Mouse (Mus musculus) retina, adult 2 months (tissue): ENCODE data around the gene Map6d1.
A peak's percentile ranks its signal among the peaks of the same experiment; 100 is the strongest.

ENCODE experiments used
- DNase-seq: peaks from one replicate; pipeline ENCODE4 v3.0.0-alpha.2; 2012; ENCODE audit warnings: low read depth, low spot score

Map6d1 gene

DNA sequence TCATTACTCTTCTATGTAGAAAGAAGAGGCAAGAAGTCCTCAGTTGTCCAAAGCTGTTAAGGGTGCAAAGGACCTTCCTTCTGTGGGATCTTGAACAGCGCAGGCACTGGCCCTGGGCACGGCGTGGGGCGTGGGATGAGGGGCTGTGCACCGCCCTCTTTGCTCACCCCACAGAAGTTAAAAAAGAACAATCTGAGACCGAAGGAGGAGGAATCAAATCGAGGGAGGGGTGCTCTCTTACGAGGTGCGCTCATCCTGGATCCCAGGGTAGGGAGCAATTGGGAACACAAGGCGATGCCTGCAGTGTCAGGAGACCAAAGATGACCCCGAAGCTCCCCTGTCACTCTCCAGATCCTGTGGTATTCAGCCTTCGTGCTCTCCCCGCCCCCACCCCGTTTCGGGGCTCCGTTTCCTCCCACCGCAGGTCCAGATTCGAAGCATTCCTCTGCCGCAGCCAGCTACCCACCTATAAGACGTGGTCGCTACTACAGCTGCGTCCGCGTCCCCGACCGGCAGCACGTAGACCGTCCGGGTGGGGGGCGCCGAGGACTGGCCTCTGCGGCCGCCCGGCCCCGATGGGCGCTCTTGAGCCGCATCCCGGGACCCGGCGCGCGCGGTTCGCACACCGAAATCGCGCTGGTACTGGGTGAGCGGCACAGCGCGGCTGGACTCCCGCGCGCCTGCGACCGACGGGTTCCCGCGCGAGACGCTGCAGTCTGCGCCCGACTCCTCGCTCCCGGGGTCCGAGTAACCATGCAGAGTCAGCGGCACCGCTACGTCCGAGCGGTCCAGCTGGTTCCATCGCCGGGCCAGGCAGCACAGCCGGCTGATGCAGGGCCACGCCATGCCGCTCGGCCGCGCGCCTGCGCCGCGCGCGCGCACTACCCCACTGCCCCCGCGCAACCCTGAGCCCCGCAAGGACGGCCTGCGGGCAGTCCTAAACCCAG is at the start of gene Map6d1:
Map6d1 (minus strand) TSS at position 891 of the 947 bp plus-strand sequence.
- peak; percentile 25 for DNase-seq

DNA sequence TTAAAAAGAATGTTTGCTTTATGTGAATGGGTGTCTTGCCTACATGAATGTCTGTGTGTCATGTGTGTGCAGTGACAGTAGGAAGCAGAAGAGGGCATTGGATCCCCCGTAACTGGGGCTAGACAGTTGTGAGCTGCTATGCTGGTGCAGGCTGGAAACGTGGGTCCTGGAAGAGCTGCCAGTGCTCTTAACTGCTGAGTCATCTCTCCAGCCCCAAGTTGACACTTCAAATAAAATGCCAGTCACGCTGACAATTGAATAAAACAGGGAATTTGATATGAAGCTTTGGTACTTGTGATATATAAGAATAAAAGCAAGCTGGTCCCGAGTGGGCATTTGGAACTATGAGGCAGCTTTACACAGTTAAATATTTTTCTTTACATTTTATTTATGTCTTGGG is 39.1 kb upstream of the Map6d1 start:
- DNase-seq: no peak

DNA sequence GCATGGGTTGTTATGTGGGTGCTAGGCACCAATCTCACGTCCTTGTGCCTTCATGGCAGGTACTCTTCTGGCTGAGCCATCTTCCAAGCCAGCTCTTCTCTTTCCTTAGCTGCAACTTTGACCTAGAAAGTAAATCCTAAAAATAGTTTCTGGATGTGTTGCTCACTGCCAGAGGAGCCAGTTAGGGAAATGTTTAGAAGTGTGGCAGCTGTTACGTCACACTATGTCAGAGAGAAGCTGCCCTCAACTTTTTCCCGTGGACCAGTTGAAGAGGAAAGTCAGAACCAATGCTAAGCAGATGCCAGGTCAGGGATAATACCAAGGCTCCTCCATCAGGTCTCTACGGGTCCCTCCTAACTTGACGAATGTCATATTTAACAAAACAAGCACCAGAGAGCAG is 38.2 kb upstream of the Map6d1 start:
- DNase-seq: no peak

DNA sequence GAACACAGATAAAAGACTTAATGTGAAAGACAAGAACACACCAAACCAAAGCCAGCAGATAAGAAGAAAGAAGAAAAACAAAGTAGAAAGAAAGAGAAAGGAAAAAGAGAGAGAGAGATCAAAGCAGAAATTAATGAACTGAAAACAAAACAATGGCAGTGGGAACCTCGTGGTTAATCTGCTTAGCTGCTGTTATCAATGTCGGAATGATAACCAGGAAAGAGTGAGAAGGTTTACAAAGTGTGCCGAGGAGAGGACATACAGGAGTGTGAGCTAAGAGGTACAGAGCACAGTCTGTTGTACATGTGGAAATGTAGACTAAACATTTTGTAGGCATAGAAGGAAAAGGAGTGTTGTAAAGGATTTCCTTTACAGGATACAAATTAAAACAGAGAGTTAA is 31.8 kb upstream of the Map6d1 start:
- no peak for DNase-seq

DNA sequence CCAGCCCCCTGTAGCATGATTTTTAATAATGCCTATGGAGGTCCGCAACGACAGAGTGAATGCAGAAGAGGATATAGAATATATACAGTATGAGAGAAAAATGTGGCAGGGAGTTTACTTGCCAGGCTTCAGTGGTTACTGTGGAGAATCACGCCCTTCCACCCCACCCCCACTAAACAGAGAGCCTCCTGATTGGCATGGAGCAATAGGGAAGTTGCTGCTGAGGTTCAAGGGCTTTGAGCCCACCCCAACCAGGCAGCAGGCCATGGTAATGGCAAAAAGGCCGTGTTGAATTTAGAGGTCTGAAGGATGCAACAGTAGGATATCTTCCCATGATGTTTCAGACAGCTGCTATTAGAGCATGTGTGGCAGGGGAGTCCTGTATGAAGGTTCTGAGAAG is 30.2 kb upstream of the Map6d1 start:
- no peak for DNase-seq

DNA sequence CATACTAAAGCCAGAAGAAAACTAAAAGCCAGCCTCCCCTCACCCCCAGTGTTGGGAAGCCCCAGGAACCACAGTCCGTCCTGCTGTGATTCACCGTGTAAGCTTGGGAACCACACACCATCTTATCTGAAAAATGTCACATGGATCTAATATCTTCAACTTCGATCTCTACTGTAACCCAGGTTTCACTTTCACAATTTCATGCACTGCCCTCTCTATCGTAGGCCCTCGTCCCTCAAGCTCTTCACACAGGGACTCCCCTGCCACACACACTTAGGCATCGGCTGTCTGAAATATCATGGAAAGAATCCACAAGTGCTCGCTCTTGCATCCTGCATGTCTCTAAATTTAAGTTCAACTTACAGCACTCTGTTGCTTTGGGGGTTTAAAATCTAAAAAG is 23.9 kb upstream of the Map6d1 start:
- DNase-seq: no peak

DNA sequence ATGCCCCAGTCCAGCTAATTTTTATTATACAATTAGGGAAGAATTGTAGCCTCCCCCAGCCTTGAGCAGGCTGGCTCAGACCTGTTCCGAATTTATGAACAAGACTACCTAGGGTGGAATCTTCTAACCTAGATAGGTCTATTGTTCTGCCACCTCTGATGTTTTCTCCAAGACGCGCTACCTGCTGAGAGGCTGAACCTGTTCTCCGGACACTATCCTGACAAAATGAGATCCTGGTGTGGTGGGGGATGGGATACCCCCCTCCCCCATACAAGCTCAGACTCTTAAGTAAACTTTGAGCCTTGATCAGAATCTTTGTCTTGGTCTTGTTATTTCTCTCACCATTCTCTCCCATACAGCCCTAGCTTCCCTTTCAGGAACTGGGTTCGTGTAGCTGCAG is 16.8 kb upstream of the Map6d1 start:
- DNase-seq: no peak

DNA sequence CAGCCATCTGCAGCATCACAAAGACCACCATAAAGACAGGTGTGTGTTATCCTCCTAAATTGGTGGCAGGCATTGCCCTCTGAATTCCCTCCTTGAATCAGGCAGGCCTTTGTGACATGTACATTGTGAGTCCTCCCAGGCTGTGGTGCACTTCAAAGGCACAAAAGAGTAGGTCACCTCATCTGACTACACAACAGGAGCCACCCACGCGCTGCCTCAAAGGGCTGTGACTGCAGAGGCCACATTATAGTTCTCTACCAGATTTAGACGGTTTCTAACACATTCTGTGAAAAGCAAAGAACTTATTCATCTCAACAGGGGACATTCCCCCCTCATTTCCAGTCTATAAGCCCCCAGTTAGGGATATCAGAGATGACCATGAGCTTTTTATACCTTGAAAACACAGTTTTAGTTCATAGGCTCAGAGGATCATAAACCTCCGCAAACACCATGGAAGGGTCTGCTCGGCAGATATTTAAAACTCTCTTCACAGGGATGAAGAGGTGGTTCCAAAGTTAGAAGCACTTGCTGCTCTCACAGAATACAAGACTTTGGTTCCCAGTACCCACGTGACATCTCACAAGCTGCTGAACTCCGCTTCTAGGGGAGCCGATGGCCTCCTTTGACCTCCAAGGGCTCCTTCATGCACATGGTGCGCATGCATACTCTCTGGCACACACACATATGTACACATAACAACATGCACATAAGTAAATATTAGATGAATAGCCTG is 7.5 kb upstream of the Map6d1 start:
- no peak for DNase-seq

DNA sequence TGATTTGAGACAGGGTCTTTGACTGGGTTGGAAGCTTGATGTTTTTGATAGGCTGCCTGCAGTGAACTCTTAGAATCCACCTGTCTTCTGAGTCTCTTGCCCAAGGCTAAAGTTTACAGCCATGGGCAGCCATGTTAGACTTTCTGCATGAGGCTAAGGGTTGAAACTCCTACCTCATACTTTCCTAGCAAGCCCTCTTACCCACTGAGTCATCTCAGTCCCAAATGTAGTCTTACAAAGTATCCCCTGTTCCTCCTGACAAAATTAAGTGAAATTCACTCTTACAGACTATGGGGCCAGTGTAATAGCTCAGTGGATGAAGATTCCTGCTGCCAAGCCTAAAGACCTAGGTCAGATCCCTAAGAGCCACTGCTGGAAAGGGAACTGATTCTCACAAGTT is 5.9 kb upstream of the Map6d1 start:
- DNase-seq: no peak

DNA sequence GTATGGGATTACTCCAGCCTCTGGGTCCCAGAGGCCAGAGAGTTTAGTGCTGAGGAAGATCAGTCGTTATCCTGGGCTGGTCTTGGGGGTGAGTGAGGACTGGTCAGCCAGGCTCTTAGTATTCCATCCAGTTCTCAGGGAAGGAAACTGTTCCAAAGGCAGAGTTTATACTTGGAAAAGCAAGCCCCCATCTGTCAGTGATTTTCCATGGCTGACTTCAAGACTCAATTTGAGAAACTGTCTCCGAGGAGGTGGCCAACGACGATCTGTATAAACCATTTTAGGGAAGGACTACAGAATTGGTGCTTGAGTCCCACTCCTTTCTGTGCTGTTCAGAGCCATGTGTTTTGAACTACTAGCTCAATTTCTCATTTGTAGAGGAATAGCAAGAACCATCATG is 2.5 kb downstream of the Map6d1 start:
- DNase-seq: no peak

DNA sequence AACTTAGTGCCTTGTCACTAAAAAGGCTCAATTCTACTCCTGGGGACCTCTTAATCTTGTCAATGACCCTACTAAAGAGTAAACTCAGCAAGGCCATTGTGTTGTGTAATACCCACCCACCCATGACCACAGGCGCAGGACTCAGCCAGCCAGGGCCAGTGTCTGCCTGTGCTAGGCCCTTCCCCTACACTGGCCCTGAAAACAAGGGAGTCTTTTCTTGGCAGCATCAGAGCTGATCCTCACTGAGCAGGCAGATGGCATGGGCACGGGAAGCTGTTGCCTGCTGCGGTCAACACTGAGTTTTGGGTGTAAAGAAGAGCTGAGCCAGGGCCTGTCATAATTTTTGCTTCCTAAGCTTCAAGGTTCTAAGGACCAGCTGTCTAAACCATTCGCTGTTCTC is 3.7 kb downstream of the Map6d1 start:
- DNase-seq: no peak

DNA sequence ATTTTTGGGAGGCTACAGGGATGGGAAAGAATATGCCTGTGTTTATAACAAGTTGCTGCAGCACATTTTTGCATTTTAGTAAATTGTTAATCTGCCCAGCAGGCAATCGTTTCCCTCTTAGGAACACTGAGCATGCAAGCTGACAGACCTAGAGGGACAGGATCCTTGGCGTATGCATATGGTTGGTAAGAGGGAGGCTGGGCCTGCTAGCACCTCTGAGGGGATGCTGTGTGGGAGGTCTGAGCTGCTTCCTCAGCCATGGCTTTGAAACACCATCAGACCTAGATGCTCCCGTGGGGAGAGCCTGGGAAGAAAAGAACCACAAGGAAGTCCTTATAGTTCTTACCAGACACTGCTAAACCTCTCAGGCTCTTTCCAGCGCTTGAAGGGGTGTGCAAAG is 6.8 kb downstream of the Map6d1 start:
- DNase-seq: no peak

DNA sequence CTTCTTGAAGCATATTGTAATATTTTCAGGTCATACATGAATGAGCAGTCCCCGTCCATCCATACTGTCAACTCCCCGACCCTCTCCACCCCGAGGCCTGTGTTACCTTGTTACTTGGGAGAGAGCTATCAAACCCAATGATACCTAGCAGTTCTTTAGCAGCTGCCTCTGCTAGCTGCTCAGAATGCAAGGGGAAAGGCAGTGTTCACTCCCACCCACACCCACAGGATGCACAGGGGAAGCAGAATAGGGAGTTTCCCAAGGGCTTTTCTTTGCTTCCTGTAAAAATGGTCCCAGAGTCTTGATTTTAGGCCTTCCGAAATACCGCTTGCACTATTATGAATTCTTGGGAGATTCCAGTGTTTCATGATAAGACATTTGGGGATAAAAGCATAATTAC is 13.0 kb downstream of the Map6d1 start:
- no peak for DNase-seq

DNA sequence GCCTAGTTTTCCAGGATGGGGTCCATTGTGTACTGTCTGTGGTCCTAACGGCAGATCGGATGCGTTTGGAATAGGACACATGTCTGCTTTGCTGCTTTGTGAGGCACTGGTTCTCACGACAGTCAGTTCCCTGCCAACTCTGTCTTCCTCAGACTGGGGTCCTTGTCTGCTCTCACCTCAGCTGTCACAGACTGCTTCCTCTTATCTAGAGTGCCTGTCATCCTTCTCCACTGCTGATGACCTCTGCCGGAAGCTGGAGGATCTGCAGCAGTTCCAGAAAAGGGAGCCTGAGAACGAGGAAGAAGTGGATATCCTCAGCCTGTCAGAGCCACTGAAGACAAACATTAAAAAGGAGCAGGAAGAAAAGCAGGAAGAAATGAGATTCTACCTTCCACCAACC is 13.7 kb downstream of the Map6d1 start:
- no peak for DNase-seq

DNA sequence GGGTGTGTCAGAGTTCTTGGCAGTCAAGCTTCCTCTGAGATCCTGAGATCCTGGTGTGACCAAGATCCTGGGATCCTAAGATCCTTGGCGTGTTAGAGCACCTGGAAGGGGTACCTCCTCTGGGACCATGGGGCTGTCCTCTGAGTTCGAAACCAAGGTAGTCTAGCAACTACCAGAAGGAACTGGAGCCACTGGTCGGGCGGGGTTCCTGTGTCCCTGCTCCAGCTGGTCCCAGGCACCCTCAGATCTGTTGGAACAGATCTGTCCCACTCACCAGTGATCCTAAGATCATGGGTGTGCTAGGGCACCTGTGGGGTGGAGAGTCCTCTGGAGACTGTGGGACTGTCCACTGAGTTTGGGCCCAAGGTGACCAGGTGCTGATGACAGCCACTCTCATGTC is 14.5 kb downstream of the Map6d1 start:
- DNase-seq: no peak

DNA sequence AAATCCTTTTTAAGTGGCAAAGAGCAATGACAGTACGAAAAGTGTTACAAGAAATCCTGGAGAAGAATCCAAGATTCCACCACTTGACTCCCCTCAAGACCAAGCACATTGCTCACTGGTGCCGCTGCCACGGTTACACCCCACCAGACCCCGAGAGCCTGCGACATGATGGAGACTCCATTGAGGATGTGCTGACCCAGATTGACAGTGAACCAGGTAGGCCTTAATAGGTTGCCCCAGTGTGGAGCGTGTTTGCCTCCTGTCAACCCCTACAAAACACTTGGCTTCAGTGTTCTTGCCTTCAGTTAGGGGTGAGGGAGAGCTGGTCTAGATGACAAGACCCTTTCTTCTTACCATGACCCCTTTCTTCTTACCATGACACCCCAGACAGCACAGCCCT is 18.4 kb downstream of the Map6d1 start:
- no peak for DNase-seq

DNA sequence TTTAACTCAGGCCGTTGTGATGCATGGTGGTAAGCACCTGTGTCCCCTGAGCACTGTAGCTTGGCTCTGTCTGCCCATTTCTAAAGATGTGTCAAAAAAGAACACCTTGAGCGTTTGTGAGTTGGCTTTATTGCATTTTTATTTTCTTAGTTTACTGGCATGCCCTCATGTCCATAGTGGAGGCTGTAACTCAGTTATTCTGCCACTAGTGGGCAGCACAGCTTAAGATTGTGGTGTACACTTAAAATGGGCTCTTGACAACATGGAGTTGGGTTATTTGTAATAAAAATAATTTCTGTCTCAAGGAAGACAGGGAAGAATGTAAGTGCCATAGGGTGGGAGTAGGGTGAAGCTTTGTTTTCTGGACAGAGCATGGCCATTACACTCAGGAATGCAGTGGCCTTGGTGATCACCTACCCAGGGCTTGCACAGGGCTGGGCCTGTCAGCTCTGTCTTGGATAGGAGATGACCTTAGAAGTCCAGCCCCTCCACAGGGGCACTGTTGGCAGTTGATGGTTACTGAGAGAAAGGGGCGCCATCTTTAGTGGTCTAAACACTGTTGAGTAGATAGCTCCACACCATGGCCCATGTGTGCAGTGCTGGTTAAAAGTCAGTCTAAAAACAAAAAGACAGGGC is 27.4 kb downstream of the Map6d1 start:
- DNase-seq: peak; percentile 15

DNA sequence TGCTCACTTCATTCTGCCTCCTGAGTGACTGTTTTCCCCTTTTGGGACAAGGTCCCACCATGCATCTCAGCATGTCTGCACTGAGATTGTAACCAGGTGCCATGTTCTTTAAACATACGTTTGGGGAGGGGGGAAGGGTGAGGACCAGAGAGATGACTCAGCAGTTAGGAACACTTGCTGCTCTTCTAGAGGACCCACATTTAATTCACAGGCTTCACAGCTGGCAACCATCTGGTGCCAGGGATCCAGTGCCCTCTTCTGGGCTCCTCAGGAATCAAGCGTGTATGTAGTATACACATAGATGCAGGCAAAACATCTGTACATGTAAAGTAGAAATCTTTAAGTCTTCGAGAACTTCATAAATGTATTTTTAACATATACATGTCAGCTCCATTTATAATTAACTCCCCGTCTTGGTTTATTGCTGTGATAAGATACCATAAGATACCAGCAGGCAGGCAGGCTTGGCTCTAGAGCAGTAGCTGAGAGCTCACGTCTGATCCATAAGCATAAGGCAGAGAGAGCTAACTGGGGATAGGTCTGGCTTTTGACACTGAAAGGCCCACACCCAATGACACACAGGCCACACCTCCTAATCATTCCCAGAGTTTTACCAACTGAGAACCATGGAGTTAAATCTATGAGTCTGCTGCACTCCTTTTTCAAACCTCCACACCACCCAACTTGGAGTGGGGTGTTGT is 41.5 kb downstream of the Map6d1 start:
- DNase-seq: no peak

DNA sequence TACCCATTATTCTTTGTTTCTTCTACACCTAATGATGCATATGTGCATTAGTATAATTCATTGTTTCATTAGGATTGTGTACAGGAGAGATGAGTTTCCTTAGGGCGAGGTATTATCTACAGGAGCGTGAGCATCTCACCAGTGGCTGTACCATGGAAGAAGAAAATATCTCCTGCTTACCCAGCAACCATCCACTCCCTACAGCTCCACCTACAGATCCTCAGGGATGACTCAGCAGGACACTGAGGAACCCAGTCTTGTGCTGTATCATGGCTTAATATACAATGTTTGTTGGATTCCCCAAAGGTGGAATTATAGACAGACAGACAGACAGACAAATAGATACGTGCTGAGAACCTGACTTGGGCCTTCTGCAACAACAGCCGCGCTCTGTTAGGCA is 44.2 kb downstream of the Map6d1 start:
- DNase-seq: no peak

DNA sequence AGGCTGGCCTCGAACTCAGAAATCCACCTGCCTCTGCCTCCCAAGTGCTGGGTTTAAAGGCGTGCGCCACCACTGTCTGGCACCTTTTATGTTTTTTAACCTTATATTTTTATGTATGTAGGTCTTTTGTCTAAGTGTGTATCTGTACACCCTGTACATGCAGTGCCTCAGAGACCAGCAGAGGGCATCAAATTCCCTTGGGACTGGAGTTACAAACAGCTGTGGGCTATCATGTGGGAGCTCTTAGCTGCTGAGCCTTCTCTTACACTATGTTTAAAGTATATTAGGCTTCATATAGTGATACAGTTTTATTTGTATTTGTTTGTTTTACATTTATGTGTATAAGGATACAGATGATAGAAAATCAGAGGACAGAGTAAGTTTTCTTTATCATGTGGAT is 45.6 kb downstream of the Map6d1 start:
- DNase-seq: no peak

DNA sequence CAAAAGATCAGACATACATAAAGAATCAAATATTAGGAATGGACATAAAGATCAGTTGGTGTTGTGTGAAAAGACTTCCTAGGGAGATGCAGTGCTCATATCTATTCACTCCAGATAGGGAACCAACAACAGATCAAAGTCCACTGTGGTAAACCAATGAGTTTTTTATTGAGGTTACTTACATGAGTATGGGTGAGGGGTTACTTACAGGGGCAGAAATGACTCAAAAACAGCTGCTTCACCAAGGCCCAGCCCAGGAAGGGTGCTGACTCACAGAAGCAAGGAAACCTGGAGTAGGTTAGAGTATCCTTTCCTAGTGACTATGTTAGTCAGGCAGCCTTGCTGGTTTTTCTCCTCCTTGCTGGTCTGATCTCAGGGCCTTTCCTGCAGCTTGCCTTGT is 49.1 kb downstream of the Map6d1 start:
- no peak for DNase-seq
